13 mouse cellular contexts compared by ENCODE assay signal in the genomic region with DNA sequence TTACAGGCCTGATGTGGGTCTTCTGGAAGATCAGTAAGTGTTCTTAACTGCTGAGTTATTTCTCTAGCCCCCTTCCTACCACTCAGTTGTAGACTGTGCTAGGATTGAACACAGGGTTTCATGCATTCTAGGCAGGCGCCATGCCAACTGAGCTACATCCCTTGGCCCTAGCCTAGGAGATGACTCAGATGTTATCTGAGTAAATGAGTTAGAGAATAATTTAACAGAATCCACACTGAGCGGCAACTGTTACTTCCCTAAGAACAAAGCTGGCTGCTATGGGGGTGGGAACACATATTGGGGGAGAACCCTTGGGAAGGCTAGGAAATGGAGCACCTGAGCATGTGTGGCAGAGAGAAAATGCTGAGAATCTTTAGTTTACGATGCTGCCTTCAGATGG. TPM values are rescaled to one million over a fixed set of nuclear protein-coding genes. Genes with fewer than 3 reads are reported as not detected.
DNase-seq lines count a peak whose midpoint lies in the region; ATAC-seq and TF ChIP-seq lines count a peak whose summit lies in the region.
"Had no signal": no experiment of that assay in that cellular context is flagged by ENCODE, and none has a peak within 500 bp of the region (broad histone marks: within the 10 kb centered on the region; RNA-seq: fewer than 3 reads in every experiment).

No protein-coding gene starts in this region.

- H3K9ac ChIP-seq in hindbrain, embryonic 16.5 days (ENCODE audit: low read depth, low read length) = no peak overlapping the region
- no peak overlapping the region for H3K9ac ChIP-seq in hindbrain, embryonic 12.5 days
- H3K9ac ChIP-seq: forebrain, embryonic 13.5 days; intestine, embryonic 15.5 days; liver, embryonic 15.5 days had no signal

- peak; percentile 37 for ATAC-seq in hindbrain, embryonic 16.5 days
- ATAC-seq in hindbrain, embryonic 12.5 days (ENCODE audit: low FRiP score) = no peak
- peak; percentile 92 for ATAC-seq in Patski
- ATAC-seq: forebrain, embryonic 13.5 days; intestine, embryonic 15.5 days had no signal

- CTCF ChIA-PET in Patski (lab: Charles Lee) = interaction anchor here (0.9 to 3.2 kb wide), 9 partner anchors 8 to 34 kb away, joined by 3 to 12 read pairs (median 6); no protein-coding TSS in a partner anchor

- H3K27ac ChIP-seq in hindbrain, embryonic 16.5 days (ENCODE audit: low read depth, low read length) = no peak overlapping the region
- no peak overlapping the region for H3K27ac ChIP-seq in hindbrain, embryonic 12.5 days
- H3K27ac ChIP-seq: forebrain, embryonic 13.5 days; intestine, embryonic 15.5 days; liver, embryonic 15.5 days had no signal

- peak; percentile 75 for DNase-seq in Muller cell, postnatal 12 days (ENCODE audit: inconsistent ontology term)
- DNase-seq in Patski (ENCODE audit: low read depth, low spot score) = peak; percentile 82
- DNase-seq in kidney, postnatal 14 days = peak; percentile 58
- DNase-seq in ovary, postnatal 36 days (ENCODE audit: low spot score) = no peak
- no peak for DNase-seq in heart, adult 8-10 months (ENCODE audit: low spot score)
- no peak for DNase-seq in ovary, postnatal 14 days (ENCODE audit: low spot score)

- 71% methylated on average over 3 of the region's 3 CpGs for WGBS in hindbrain, embryonic 16.5 days
- WGBS in hindbrain, embryonic 12.5 days = 90% methylated on average over 3 of the region's 3 CpGs

- H3K4me1 ChIP-seq in hindbrain, embryonic 16.5 days (ENCODE audit: control insufficient read depth, insufficient read depth, low read depth, low read length) = no peaks in the 10 kb centered on the region
- no peaks in the 10 kb centered on the region for H3K4me1 ChIP-seq in hindbrain, embryonic 12.5 days
- H3K4me1 ChIP-seq: forebrain, embryonic 13.5 days; intestine, embryonic 15.5 days; liver, embryonic 15.5 days had no signal

- H3K36me3 ChIP-seq in hindbrain, embryonic 16.5 days (ENCODE audit: control insufficient read depth, insufficient read depth, low read length) = peaks cover 22% of the 10 kb centered on the region
- peaks cover 63% of the 10 kb centered on the region for H3K36me3 ChIP-seq in hindbrain, embryonic 12.5 days
- H3K36me3 ChIP-seq: intestine, embryonic 15.5 days; liver, embryonic 15.5 days had no signal

- H3K4me3 ChIP-seq in hindbrain, embryonic 16.5 days (ENCODE audit: low read length) = no peak overlapping the region
- H3K4me3 ChIP-seq in hindbrain, embryonic 12.5 days = no peak overlapping the region
- H3K4me3 ChIP-seq: forebrain, embryonic 13.5 days; intestine, embryonic 15.5 days; liver, embryonic 15.5 days had no signal

- H3K27me3 ChIP-seq in hindbrain, embryonic 16.5 days (replicated peaks; ENCODE audit: control insufficient read depth, insufficient read depth, low read length) = no peaks in the 10 kb centered on the region
- H3K27me3 ChIP-seq in hindbrain, embryonic 12.5 days = no peaks in the 10 kb centered on the region
- H3K27me3 ChIP-seq in Patski = no peaks in the 10 kb centered on the region
- H3K27me3 ChIP-seq: forebrain, embryonic 13.5 days; intestine, embryonic 15.5 days; liver, embryonic 15.5 days had no signal

- TF ChIP-seq CTCF in Patski (IDR thresholded peaks at IDR 0.05) = no peak

- POLR2A ChIA-PET in Patski (lab: Charles Lee) = interaction anchor here (0.7 to 1.3 kb wide), 2 partner anchors 12 to 49 kb away, joined by 3 read pairs; no protein-coding TSS in a partner anchor

- in situ Hi-C loops in Patski (cut with MboI; ENCODE audit: low pct_unique_long_range_greater_than_20kb) = no loop called here

- no peaks in the 10 kb centered on the region for H3K9me3 ChIP-seq in hindbrain, embryonic 16.5 days (ENCODE audit: control insufficient read depth, low read length)
- no peaks in the 10 kb centered on the region for H3K9me3 ChIP-seq in hindbrain, embryonic 12.5 days (replicated peaks)
- H3K9me3 ChIP-seq: forebrain, embryonic 13.5 days; intestine, embryonic 15.5 days; liver, embryonic 15.5 days had no signal

- no peak overlapping the region for H3K4me2 ChIP-seq in hindbrain, embryonic 16.5 days (ENCODE audit: low read length)
- H3K4me2 ChIP-seq in hindbrain, embryonic 12.5 days (replicated peaks) = no peak overlapping the region
- H3K4me2 ChIP-seq: forebrain, embryonic 13.5 days; intestine, embryonic 15.5 days; liver, embryonic 15.5 days had no signal

RNA-seq across cellular contexts. Expression of a gene that starts 18.5 kb away (rescaled TPM):
- 44.2 and 44.6 TPM in 2 replicates for polyA plus RNA-seq in hindbrain, embryonic 16.5 days (2015; fragmentation: Nextera tagmentation; extraction: Ambion mirVana)
- polyA plus RNA-seq in hindbrain, embryonic 12.5 days (2016; fragmentation: Nextera tagmentation; extraction: Ambion mirVana) = 19.7 and 20.3 TPM in 2 replicates
- polyA plus RNA-seq in Patski (2021) = 0.69 TPM
- total RNA-seq in heart, adult 8-10 months (2022) = under 1 TPM; 0.14 to 0.72 (median 0.22) TPM
- total RNA-seq: granulocyte monocyte progenitor cell, adult 5-6 weeks; megakaryocyte progenitor cell, adult 5-6 weeks had no signal

Comparison
In these comparisons a context has a peak if more than half of its experiments do, and no peak if none do; other contexts are left out.
1. DNase-seq: peak in Muller cell, postnatal 12 days (single experiment), Patski (single experiment) and kidney, postnatal 14 days (single experiment); none in ovary, postnatal 36 days (single experiment), heart, adult 8-10 months (single experiment) and ovary, postnatal 14 days (single experiment).
2. RNA of a gene that starts 18.5 kb away (polyA plus RNA-seq): 44.2 to 44.6 TPM in hindbrain, embryonic 16.5 days and 19.7 to 20.3 TPM in hindbrain, embryonic 12.5 days; 0.69 TPM in Patski (single experiment); every median in the first group is over 10 times any median in the second.